Mouse (Mus musculus) hindbrain, embryonic 12.5 days (tissue): ENCODE measurements at regions not wholly inside any gene's neighbourhood (a gene's known extent, or its start where the extent isn't known, plus 50 kb on each side); places are given as distances from the start of the nearest gene placed in this dataset.

Source experiments
- ATAC-seq: fragments of 200-750 bp; cut with Nextera tagmentation; 2 replicates; pipeline ENCODE4 v1.8.0; 2017; ENCODE audit warnings: moderate TSS enrichment; ENCODE audit not compliant: low FRiP score
- H3K27ac ChIP-seq: fragments of 300-500 bp; sonication (generic); 2 replicates; pipeline ENCODE4 v1.5.1; 2016; ENCODE audit warnings: mild to moderate bottlenecking
- H3K27me3 ChIP-seq: fragments of 300-500 bp; sonication (generic); 2 replicates; pipeline ENCODE4 v1.6.1; 2016; ENCODE audit warnings: mild to moderate bottlenecking
- H3K36me3 ChIP-seq: fragments of 300-500 bp; sonication (generic); 2 replicates; pipeline ENCODE4 v1.6.1; 2016; ENCODE audit warnings: mild to moderate bottlenecking
- H3K4me1 ChIP-seq: fragments of 300-500 bp; sonication (generic); 2 replicates; pipeline ENCODE4 v1.6.1; 2016
- H3K4me2 ChIP-seq: fragments of 300-500 bp; sonication (generic); replicated peaks from 2 replicates; pipeline ENCODE4 v1.6.1; 2016; ENCODE audit warnings: mild to moderate bottlenecking
- H3K4me3 ChIP-seq: fragments of 300-500 bp; sonication (generic); 2 replicates; pipeline ENCODE4 v1.5.1; 2016; ENCODE audit warnings: mild to moderate bottlenecking
- H3K9ac ChIP-seq: fragments of 300-500 bp; sonication (generic); 2 replicates; pipeline ENCODE4 v1.6.1; 2016; ENCODE audit warnings: mild to moderate bottlenecking, moderate library complexity
- H3K9me3 ChIP-seq: fragments of 300-500 bp; sonication (generic); replicated peaks from 2 replicates; pipeline ENCODE4 v1.6.1; 2016; ENCODE audit warnings: mild to moderate bottlenecking
- WGBS: fragments of 180-500 bp; shearing (Covaris S2); methylation state at CpG from one replicate; pipeline ENCODE4 v1.1.7; 2016; 5-methylcytosine and 5-hydroxymethylcytosine counted together

- Histone ChIP-seq H3K4me1 (peaks cover 44% of the 10 kb centered on the region), H3K36me3 (no peaks in the 10 kb centered on the region), H3K4me3 (0 out of 2 replicates have a peak overlapping the region, but pooled peaks have one; percentile 1), H3K27ac (peak overlapping the region; percentile 96), H3K27me3 (no peaks in the 10 kb centered on the region), H3K9me3 (no peaks in the 10 kb centered on the region), H3K4me2 (peak overlapping the region; percentile 46), H3K9ac (peak overlapping the region; percentile 47)
- ATAC-seq, result no peak
- 35% methylated on average over 14 of the region's 14 CpGs for WGBS
Measured at GRCm38 (mm10) chr9:41612802-41613550, 451.5 kb upstream of the Ubash3b start.

GRCm38 (mm10) chr9:41612452-41612795 is 450.9 kb upstream of the Ubash3b start:
- peak overlapping the region; percentile 46 for H3K4me2 ChIP-seq
- peak; percentile 81 for ATAC-seq
- H3K4me3 ChIP-seq, result peak overlapping the region; percentile 1; the same call in 1 of the 2 replicates
- H3K4me1 ChIP-seq, result peaks cover 44% of the 10 kb centered on the region
- no peaks in the 10 kb centered on the region for H3K36me3 ChIP-seq
- H3K9ac ChIP-seq, result peak overlapping the region; percentile 47
- 7% methylated on average over 7 of the region's 7 CpGs for WGBS
- no peaks in the 10 kb centered on the region for H3K27me3 ChIP-seq
- peak overlapping the region; percentile 96 for H3K27ac ChIP-seq
- H3K9me3 ChIP-seq, result no peaks in the 10 kb centered on the region

GRCm38 (mm10) chr9:41611534-41612451 is 450.3 kb upstream of the Ubash3b start:
- peak overlapping the region; percentile 47 for H3K9ac ChIP-seq
- ATAC-seq, result peak; percentile 95
- WGBS, result 7% methylated on average over 11 of the region's 11 CpGs

GRCm38 (mm10) chr9:41610347-41610746 is 448.9 kb upstream of the Ubash3b start:
- H3K36me3 ChIP-seq, result no peaks in the 10 kb centered on the region
- ATAC-seq, result no peak
- H3K9me3 ChIP-seq, result no peaks in the 10 kb centered on the region
- peak overlapping the region; percentile 96 for H3K27ac ChIP-seq
- H3K27me3 ChIP-seq, result no peaks in the 10 kb centered on the region
- H3K9ac ChIP-seq, result 0 out of 2 replicates have a peak overlapping the region, but pooled peaks have one; percentile 28
- WGBS, result 30% methylated on average over 4 of the region's 4 CpGs
- H3K4me3 ChIP-seq, result no peak overlapping the region
- H3K4me2 ChIP-seq, result no peak overlapping the region
- H3K4me1 ChIP-seq, result peaks cover 52% of the 10 kb centered on the region

More at GRCm38 (mm10) chr9:41611534-41612451, 450.3 kb upstream of the Ubash3b start:
- Histone ChIP-seq H3K27ac (peak overlapping the region; percentile 96), H3K4me2 (peak overlapping the region; percentile 46), H3K4me3 (peak overlapping the region; percentile 1; the same call in 1 of the 2 replicates), H3K4me1 (peaks cover 44% of the 10 kb centered on the region), H3K27me3 (no peaks in the 10 kb centered on the region), H3K9me3 (no peaks in the 10 kb centered on the region), H3K36me3 (no peaks in the 10 kb centered on the region)

- Histone ChIP-seq H3K4me1 (peaks cover 27% of the 10 kb centered on the region), H3K4me3 (no peak overlapping the region), H3K27me3 (no peaks in the 10 kb centered on the region), H3K9ac (no peak overlapping the region), H3K27ac (peak overlapping the region; percentile 49), H3K36me3 (no peaks in the 10 kb centered on the region), H3K4me2 (no peak overlapping the region), H3K9me3 (no peaks in the 10 kb centered on the region)
- WGBS, result 71% methylated on average over 1 of the region's 1 CpGs
- no peak for ATAC-seq
Measured at GRCm38 (mm10) chr9:41606136-41606535, 444.6 kb upstream of the Ubash3b start.

- Histone ChIP-seq H3K27ac (peak overlapping the region; percentile 49; the same call in 1 of the 2 replicates), H3K9me3 (no peaks in the 10 kb centered on the region)
- ATAC-seq, result no peak
Measured at GRCm38 (mm10) chr9:41604916-41605315, 443.4 kb upstream of the Ubash3b start.

GRCm38 (mm10) chr9:41600778-41601177 is 439.3 kb upstream of the Ubash3b start:
- no peak overlapping the region for H3K4me2 ChIP-seq
- peak overlapping the region; percentile 66 for H3K27ac ChIP-seq
- no peaks in the 10 kb centered on the region for H3K9me3 ChIP-seq
- no peak overlapping the region for H3K9ac ChIP-seq
- 13% methylated on average over 3 of the region's 3 CpGs for WGBS
- H3K36me3 ChIP-seq, result no peaks in the 10 kb centered on the region
- no peaks in the 10 kb centered on the region for H3K27me3 ChIP-seq
- ATAC-seq, result 0 out of 2 replicates have a peak, but pooled peaks have one; percentile 38
- H3K4me3 ChIP-seq, result no peak overlapping the region
- H3K4me1 ChIP-seq, result peaks cover 25% of the 10 kb centered on the region

More at GRCm38 (mm10) chr9:41604916-41605315, 443.4 kb upstream of the Ubash3b start:
- H3K4me2 ChIP-seq, result no peak overlapping the region
- H3K36me3 ChIP-seq, result no peaks in the 10 kb centered on the region
- H3K4me1 ChIP-seq, result peaks cover 28% of the 10 kb centered on the region
- H3K4me3 ChIP-seq, result no peak overlapping the region
- 65% methylated on average over 1 of the region's 1 CpGs for WGBS
- no peak overlapping the region for H3K9ac ChIP-seq
- no peaks in the 10 kb centered on the region for H3K27me3 ChIP-seq

GRCm38 (mm10) chr9:41599874-41600273 is 438.4 kb upstream of the Ubash3b start:
- Histone ChIP-seq H3K4me1 (peaks cover 30% of the 10 kb centered on the region), H3K4me2 (no peak overlapping the region), H3K4me3 (no peak overlapping the region), H3K9ac (0 out of 2 replicates have a peak overlapping the region, but pooled peaks have one; percentile 24), H3K36me3 (no peaks in the 10 kb centered on the region), H3K9me3 (no peaks in the 10 kb centered on the region), H3K27ac (peak overlapping the region; percentile 66), H3K27me3 (no peaks in the 10 kb centered on the region)
- 56% methylated on average over 1 of the region's 1 CpGs for WGBS
- no peak for ATAC-seq

- Histone ChIP-seq H3K4me2 (no peak overlapping the region), H3K27me3 (no peaks in the 10 kb centered on the region), H3K9ac (no peak overlapping the region), H3K4me3 (no peak overlapping the region), H3K4me1 (peaks cover 38% of the 10 kb centered on the region), H3K27ac (peak overlapping the region; percentile 80), H3K9me3 (no peaks in the 10 kb centered on the region), H3K36me3 (peaks cover 19% of the 10 kb centered on the region)
- ATAC-seq, result peak; percentile 19; the same call in 1 of the 2 replicates
- WGBS, result 31% methylated on average over 5 of the region's 5 CpGs
Measured at GRCm38 (mm10) chr9:41595749-41596148, 434.3 kb upstream of the Ubash3b start.

GRCm38 (mm10) chr9:41593998-41594397 is 432.5 kb upstream of the Ubash3b start:
- H3K4me1 ChIP-seq, result peaks cover 42% of the 10 kb centered on the region
- H3K4me3 ChIP-seq, result no peak overlapping the region
- no peaks in the 10 kb centered on the region for H3K27me3 ChIP-seq
- ATAC-seq, result no peak
- H3K4me2 ChIP-seq, result no peak overlapping the region
- no peaks in the 10 kb centered on the region for H3K9me3 ChIP-seq
- peak overlapping the region; percentile 62 for H3K27ac ChIP-seq
- peaks cover 37% of the 10 kb centered on the region for H3K36me3 ChIP-seq
- no peak overlapping the region for H3K9ac ChIP-seq
- WGBS, result 81% methylated on average over 7 of the region's 7 CpGs

- no peak for ATAC-seq
- Histone ChIP-seq H3K27ac (peak overlapping the region; percentile 62), H3K4me1 (peaks cover 49% of the 10 kb centered on the region), H3K9ac (no peak overlapping the region), H3K27me3 (no peaks in the 10 kb centered on the region), H3K4me2 (no peak overlapping the region), H3K4me3 (no peak overlapping the region), H3K9me3 (no peaks in the 10 kb centered on the region), H3K36me3 (peaks cover 41% of the 10 kb centered on the region)
- WGBS, result 85% methylated on average over 4 of the region's 4 CpGs
Measured at GRCm38 (mm10) chr9:41592900-41593690, 431.6 kb upstream of the Ubash3b start.
